Mouse (Mus musculus) G1E-ER4 (cell line): Measurements from ENCODE around the gene Tmem54. TPM values are rescaled to one million over a fixed set of nuclear protein-coding genes. Genes with fewer than 3 reads are reported as not detected.

ENCODE experiments used
- GATA1 ChIP-seq: IDR thresholded peaks from one replicate; pipeline ENCODE4 v1.8.0; 2012; ENCODE audit warnings: low read length, inconsistent platforms
- polyA plus RNA-seq: library from polyadenylated mRNA; stranded (reverse); fragments of >175 nt; gene quantifications from 2 replicates; pipeline ENCODE4 v1.2.3, GENCODE M21; 2012

The Tmem54 gene
- polyA plus RNA-seq, 1 experiment: not detected

DNA sequence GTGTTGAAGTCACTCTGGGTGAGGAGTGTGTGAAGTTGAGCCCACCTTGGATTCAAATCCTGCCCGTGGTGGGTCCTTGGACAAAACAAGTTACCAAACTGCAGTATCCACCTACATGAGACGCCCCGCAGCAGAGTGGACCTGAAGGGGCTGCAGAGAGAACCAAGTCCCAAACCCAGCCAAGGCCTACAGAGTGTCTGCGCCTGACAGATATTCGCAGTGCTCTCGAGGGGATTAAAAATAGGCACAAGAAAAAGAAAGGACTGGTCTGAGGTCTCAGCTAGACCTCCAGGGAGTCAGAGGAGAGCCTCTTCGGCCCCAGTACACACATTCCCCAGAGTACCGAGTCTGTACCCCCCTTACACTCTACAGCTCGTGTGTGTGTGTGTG, 30.8 kb downstream of the Tmem54 start:
- TF ChIP-seq GATA1: no peak

DNA sequence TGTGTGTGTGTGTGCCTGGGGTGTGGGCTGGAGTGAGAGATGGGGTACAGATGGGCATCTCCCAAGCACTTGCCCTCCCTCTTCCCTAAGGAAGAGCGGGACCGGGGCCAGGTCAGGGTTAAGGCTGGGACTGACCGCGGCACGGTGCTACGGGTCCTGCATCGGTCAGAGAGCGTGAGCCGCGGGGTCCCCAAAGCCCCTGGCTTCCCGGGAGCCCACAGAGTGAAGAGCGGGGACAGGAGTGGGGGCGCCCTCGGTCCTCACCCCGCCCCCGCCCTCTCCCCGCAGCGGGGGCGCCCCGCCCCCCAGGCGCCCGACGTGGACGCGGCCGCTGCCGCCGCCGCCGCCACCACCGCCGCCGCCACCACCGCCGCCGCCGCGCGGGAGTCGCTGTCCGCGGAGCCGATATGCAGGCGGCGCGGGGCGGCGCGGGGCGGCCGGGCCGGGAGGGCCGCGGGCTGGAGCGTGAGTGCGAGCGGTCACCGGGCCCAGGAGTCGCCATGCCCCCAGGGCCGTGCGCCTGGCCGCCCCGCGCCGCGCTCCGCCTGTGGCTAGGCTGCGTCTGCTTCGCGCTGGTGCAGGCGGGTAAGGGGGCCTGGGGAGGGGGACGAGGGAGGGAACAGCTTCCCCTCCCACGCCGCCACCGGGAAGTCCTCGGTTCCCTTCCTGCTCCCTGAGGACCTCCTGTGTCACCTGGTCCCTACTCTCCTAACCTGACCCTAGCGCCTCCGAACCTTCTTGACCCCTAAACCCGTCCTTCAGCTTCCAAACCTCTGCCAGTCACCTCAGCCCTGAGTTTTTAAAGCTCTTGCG, 31.4 kb downstream of the Tmem54 start, which contains the start of gene Fndc5:
Fndc5 (plus strand) TSS at position 421 of the 813 bp plus-strand sequence.
- no peak for TF ChIP-seq GATA1

DNA sequence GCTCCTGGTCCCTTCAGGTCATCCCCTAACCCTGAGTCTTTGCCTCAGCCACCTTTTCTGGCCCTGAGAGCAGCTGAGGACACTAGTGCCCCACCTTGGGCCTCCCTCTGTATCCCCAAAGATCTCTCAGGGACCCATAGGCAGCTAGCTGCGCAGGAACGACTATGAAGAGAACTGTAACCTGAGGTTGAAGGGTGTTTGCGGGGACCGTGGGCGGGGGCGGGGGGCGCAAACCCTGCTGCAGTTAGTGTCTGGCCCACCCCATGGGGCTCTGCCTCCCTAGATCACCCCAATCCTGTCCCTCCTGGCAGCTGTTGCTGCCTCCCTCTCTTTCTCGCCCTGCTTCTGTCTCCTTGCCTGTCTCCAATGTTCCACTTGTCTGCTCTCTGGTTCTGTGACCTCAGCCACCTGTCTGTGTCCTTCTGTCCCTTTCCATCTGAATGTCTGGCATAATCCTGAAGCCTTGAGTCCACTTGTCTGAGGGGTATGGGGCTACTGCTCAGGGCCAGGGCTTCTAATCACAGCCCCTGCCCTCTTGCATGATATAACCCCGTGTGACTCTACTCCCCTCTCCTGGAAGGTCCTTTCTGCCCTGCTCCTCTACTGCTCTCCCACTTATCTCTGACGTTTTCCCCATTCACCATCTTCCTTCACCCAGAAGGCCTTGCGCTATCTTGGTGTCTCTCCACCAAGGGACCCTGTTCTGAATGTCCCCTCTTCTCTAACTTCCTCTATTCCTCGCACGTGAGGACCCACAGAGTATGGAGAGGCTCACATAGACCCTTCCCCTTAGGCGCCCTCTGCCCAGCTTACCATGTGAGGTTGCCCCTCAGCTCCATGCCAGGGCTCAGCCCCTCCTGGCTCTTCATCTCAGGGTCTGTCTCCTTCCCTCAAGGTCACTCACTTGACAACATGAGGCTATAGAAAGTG, 32.3 kb downstream of the Tmem54 start:
- no peak for TF ChIP-seq GATA1

- TF ChIP-seq GATA1: no peak
Measured at GRCm38 (mm10) chr4:129139642-129140041, 34.3 kb downstream of the Tmem54 start.

DNA sequence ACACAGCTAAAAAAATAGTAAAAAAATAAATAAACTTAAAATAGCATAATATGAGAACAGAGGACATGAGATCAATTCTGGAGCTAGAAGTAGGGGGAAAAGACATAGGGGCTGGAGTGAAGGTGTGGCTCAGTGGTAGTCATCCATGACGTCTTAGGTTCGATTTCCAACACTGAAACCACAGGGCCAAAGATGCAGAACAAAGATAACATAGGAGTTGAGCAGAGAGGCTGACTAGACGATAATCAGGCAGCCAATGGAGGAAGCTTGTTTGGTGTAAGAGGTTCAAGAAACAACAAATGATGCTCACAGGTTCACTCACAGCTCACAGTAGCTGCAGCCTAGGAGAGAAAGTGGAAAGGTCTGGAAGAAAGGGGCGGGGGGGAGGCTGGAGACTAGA, 35.5 kb downstream of the Tmem54 start:
- peak; percentile 49 for TF ChIP-seq GATA1

- TF ChIP-seq GATA1: no peak
Measured at GRCm38 (mm10) chr4:129141560-129142438, 36.5 kb downstream of the Tmem54 start.

- TF ChIP-seq GATA1: no peak
Measured at GRCm38 (mm10) chr4:129142439-129143045, 37.2 kb downstream of the Tmem54 start.

DNA sequence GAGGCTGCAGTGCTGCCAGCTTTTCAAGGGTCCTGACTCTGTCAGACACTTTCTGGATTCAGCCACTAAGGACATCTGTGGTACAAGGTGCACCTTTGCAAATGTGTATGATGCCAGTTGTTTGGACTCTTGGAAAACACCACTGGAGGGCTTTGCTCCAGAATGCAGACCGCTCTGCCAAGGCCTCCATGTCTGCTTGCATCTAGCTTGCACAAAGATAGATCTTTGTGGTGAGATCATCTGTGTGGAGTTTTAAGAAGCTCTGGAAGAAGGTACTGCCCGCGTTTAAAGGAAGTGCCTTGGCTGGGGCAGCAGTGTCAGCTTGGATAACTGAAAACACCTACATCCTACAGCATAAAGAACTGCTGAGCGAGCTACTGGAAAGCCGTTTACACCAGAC, 38.2 kb downstream of the Tmem54 start:
- no peak for TF ChIP-seq GATA1

- no peak for TF ChIP-seq GATA1
Measured at GRCm38 (mm10) chr4:129144401-129145367, 39.3 kb downstream of the Tmem54 start.

- TF ChIP-seq GATA1: no peak
Measured at GRCm38 (mm10) chr4:129145411-129145810, 40.1 kb downstream of the Tmem54 start.

DNA sequence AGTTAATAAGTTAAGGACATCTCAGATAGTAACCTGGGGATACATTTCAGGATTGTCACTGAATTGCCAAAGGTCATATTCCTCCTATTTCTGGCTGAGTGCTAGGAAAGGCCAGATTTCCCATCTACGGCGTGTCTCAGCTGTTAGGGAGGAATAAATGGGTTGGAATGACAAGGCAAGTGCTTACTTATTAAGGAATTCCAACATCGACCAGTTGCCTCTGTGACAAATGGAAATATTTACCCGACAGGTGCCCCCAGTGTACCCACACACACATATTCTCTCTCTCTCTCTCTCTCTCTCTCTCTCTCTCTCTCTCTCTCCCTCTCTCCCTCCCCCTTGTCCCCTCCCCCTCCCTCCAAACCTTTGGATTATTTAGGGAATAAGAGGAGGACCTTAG, 40.6 kb downstream of the Tmem54 start:
- no peak for TF ChIP-seq GATA1

GRCm38 (mm10) chr4:129146392-129146791, 41.0 kb downstream of the Tmem54 start:
- TF ChIP-seq GATA1: no peak

DNA sequence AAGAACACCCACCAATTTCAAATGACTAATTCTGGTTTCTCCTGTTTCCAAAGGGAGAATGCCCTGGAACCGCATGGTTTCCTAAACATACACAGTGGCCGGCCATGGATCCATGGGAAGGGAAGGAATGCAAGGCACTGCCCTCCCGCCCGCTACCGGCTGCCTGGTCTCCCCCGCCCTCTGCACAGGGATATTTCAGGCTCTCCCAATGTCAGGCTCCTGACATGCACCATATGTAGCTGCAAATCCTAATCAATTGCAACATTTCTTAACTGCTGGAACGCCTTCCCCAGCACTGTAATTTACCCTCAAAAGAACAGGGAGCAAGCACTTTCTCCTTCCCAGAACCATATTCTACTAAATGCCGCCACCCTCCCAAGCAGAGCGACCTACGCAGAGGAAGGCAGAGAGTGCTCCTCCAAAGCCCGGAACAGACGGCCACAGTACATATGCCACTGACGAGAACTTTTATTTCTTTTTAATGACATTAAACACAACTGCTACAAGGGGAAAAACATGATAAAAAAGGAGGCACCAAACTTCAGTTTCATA, 42.3 kb downstream of the Tmem54 start:
- no peak for TF ChIP-seq GATA1
